Mouse (Mus musculus): ENCODE results near the gene Fkbp10. TPM values are rescaled to one million over a fixed set of nuclear protein-coding genes. Genes with fewer than 3 reads are reported as not detected.

Gene Fkbp10
- polyA plus RNA-seq, 1 experiment from 2014 or later: 38.7 TPM

DNA sequence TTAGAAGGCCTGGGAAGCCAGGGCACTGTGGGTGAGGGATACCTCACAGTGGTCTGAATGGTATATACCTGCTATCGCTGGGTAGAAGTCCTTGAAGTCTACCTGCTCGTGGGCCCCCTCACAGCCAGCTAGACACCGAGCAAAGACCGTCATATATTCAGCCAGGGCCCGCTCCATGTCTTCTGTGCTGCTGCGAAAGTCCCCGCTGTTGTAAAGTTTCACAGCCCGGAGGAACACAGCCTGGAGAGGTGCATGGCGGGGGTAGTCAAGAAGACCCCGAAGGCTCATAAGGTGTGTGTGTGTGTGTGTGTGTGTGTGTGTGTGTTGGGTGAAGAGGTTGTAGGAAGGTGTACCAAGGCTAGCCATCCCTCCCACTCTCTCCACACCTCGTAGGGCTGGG, 2.0 kb upstream of the Fkbp10 start:
- no peaks in the 10 kb centered on the region for H3K9me3 ChIP-seq (ENCODE audit: control insufficient read depth, low read length)
- WGBS: 80% methylated on average over 11 of the region's 11 CpGs
- H3K4me1 ChIP-seq (replicated peaks; ENCODE audit: control insufficient read depth, insufficient read depth, low read length): no peaks in the 10 kb centered on the region
- H3K27me3 ChIP-seq (ENCODE audit: control insufficient read depth, insufficient read depth, low read length): peaks cover 8% of the 10 kb centered on the region; the same call in 1 of the 2 replicates
- peak overlapping the region; percentile 54 for H3K4me3 ChIP-seq (ENCODE audit: low read depth, low read length)
- ATAC-seq (ENCODE audit: low FRiP score) (no peak), DNase-seq (ENCODE audit: low spot score) (no peak)
- H3K9ac ChIP-seq (ENCODE audit: low read depth, low read length): peak overlapping the region; percentile 65; the same call in 1 of the 2 replicates
- H3K36me3 ChIP-seq (ENCODE audit: control insufficient read depth, insufficient read depth, low read length): no peaks in the 10 kb centered on the region
- H3K4me2 ChIP-seq (replicated peaks; ENCODE audit: low read depth, low read length): peak overlapping the region; percentile 65
- H3K27ac ChIP-seq (ENCODE audit: low read depth, low read length): no peak overlapping the region

DNA sequence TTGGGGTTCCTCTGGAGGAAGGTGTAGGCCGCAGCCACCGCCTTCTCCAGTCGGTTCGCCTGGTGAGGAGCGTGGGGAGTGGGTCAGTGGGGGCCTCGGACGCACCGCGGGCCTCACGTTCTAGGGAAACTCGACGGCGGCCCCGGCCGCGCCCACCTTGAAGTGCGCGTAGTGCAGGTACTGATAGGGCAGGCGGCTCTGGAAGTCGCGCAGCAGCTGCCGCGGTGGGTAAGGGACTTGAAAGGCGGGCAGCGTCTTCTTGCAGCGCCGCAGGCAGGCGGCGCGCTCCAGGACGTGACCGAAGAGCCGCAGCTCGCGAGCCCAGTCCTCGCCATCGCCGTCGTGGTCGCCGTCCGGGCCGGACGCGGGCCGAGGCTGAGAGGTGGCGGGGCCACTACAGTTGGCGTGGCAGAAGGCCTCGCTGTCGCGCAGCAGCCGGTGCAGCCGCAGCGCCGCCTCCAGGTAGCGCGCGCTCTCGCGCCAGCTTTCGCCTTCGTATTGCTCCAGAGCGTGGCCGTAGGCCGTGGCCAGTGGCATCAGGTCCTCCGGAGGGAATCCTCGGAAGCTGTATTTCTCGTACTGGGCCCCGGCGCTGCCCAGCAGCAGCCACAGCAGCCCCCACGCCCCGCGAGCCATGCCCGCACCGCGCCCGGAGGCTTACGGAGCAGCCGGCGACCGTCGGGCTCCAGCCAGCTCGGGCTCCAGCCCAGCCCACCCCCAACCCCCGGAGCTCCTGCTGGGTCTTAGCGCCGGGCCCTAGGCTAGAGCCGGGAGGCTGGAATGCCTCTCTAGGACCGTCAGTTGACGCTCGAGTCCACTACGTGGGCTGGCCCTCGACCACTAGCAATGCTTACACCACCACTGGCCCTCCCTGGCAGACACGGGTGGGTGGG, 1.2 kb upstream of the Fkbp10 start, which contains the start of gene P3h4:
P3h4 (minus strand) TSS at position 816 of the 893 bp plus-strand sequence.
- peak within 1 kb of the TSS; percentile 54 for H3K4me3 ChIP-seq (ENCODE audit: low read depth, low read length)
- ATAC-seq (ENCODE audit: low FRiP score) (peak; percentile 91), DNase-seq (ENCODE audit: low spot score) (peak; percentile 89)
- peak within 1 kb of the TSS; percentile 40; the same call in 1 of the 2 replicates for H3K27ac ChIP-seq (ENCODE audit: low read depth, low read length)
- peak within 1 kb of the TSS; percentile 65 for H3K4me2 ChIP-seq (replicated peaks; ENCODE audit: low read depth, low read length)
- no peaks in the 10 kb centered on the region for H3K9me3 ChIP-seq (ENCODE audit: control insufficient read depth, low read length)
- H3K36me3 ChIP-seq (ENCODE audit: control insufficient read depth, insufficient read depth, low read length): no peaks in the 10 kb centered on the region
- H3K27me3 ChIP-seq (ENCODE audit: control insufficient read depth, insufficient read depth, low read length): peaks cover 8% of the 10 kb centered on the region; the same call in 1 of the 2 replicates
- peak within 1 kb of the TSS; percentile 65 for H3K9ac ChIP-seq (ENCODE audit: low read depth, low read length)
- H3K4me1 ChIP-seq (replicated peaks; ENCODE audit: control insufficient read depth, insufficient read depth, low read length): no peaks in the 10 kb centered on the region
- under 1% methylated on average over 88 of the region's 93 CpGs for WGBS

DNA sequence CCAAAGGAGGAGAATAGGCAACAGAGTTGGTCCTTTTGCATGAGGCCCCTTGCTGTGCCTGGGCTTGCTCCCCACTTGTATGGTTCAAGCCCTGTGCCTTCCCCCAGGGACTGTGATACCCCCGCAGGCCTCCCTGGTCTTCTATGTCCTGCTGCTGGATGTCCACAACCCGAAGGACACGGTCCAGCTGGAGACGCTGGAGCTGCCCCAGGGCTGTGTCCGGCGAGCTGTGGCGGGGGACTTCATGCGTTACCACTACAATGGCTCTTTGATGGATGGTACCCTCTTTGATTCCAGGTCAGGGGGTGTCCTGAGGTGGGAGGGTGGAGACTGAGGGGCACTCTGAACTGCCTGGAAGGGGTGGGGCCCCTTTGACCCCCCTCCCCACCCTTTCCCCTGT, 6.0 kb downstream of the Fkbp10 start:
- Histone ChIP-seq H3K27ac (ENCODE audit: low read depth, low read length) (no peak overlapping the region), H3K9me3 (ENCODE audit: control insufficient read depth, low read length) (no peaks in the 10 kb centered on the region), H3K4me1 (replicated peaks; ENCODE audit: control insufficient read depth, insufficient read depth, low read length) (no peaks in the 10 kb centered on the region), H3K9ac (ENCODE audit: low read depth, low read length) (no peak overlapping the region), H3K36me3 (ENCODE audit: control insufficient read depth, insufficient read depth, low read length) (no peaks in the 10 kb centered on the region), H3K4me2 (replicated peaks; ENCODE audit: low read depth, low read length) (no peak overlapping the region), H3K4me3 (ENCODE audit: low read depth, low read length) (no peak overlapping the region), H3K27me3 (ENCODE audit: control insufficient read depth, insufficient read depth, low read length) (no peaks in the 10 kb centered on the region)
- whole genome bisulfite sequencing: 39% methylated on average over 7 of the region's 8 CpGs
- DNase-seq (ENCODE audit: low spot score): no peak
- ATAC-seq (ENCODE audit: low FRiP score): no peak

DNA sequence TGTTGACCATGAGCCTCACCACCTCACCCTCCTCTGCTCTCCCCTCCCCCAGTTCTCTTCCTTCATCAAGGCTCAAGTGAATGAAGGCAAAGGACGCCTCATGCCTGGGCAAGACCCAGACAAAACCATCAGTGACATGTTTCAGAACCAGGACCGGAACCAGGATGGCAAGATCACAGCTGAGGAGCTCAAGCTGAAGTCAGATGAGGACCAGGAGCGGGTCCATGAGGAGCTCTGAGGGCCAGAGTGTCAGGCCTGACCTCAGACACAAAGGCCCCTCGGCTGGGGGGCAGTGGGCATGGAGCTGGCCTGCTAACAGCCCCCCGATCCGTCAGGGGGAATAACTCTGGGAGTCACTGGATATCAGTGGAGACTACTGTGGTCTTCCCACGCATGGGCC, 8.3 kb downstream of the Fkbp10 start:
- Histone ChIP-seq H3K27me3 (ENCODE audit: control insufficient read depth, insufficient read depth, low read length) (no peaks in the 10 kb centered on the region), H3K9me3 (ENCODE audit: control insufficient read depth, low read length) (no peaks in the 10 kb centered on the region), H3K4me2 (replicated peaks; ENCODE audit: low read depth, low read length) (no peak overlapping the region), H3K4me3 (ENCODE audit: low read depth, low read length) (no peak overlapping the region), H3K9ac (ENCODE audit: low read depth, low read length) (no peak overlapping the region), H3K36me3 (ENCODE audit: control insufficient read depth, insufficient read depth, low read length) (no peaks in the 10 kb centered on the region), H3K27ac (ENCODE audit: low read depth, low read length) (no peak overlapping the region), H3K4me1 (replicated peaks; ENCODE audit: control insufficient read depth, insufficient read depth, low read length) (no peaks in the 10 kb centered on the region)
- ATAC-seq (ENCODE audit: low FRiP score): no peak
- 91% methylated on average over 7 of the region's 7 CpGs for WGBS
- no peak for DNase-seq (ENCODE audit: low spot score)

DNA sequence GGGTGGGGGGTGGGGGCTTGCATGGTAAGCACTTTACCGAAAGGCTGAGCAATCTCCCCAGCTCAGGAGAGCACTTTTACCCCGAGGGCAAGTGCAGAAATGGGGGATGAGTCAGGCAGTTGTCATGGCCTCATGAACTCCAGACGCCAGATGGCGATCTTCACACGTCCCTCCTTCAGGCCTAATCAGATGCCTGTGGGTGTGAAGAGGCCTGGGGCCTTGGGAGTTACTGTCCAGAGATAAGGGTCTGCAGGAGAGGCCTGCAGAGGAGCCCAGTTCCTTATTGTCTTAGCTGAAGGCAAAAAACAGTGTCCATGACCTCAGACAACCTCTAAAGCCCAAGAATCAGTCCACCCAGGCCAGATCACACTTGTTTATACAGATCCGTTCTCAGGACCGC, 10.4 kb downstream of the Fkbp10 start:
- whole genome bisulfite sequencing: 36% methylated on average over 7 of the region's 7 CpGs
- H3K9me3 ChIP-seq (ENCODE audit: control insufficient read depth, low read length): no peaks in the 10 kb centered on the region
- DNase-seq (ENCODE audit: low spot score) (peak; percentile 68), ATAC-seq (ENCODE audit: low FRiP score) (peak; percentile 57; the same call in 1 of the 2 replicates)
- no peak overlapping the region for H3K4me3 ChIP-seq (ENCODE audit: low read depth, low read length)
- H3K4me1 ChIP-seq (replicated peaks; ENCODE audit: control insufficient read depth, insufficient read depth, low read length): no peaks in the 10 kb centered on the region
- no peak overlapping the region for H3K27ac ChIP-seq (ENCODE audit: low read depth, low read length)
- 0 out of 2 replicates have a peak overlapping the region, but pooled peaks have one; percentile 15 for H3K9ac ChIP-seq (ENCODE audit: low read depth, low read length)
- H3K4me2 ChIP-seq (replicated peaks; ENCODE audit: low read depth, low read length): no peak overlapping the region
- no peaks in the 10 kb centered on the region for H3K27me3 ChIP-seq (ENCODE audit: control insufficient read depth, insufficient read depth, low read length)
- H3K36me3 ChIP-seq (ENCODE audit: control insufficient read depth, insufficient read depth, low read length): no peaks in the 10 kb centered on the region

DNA sequence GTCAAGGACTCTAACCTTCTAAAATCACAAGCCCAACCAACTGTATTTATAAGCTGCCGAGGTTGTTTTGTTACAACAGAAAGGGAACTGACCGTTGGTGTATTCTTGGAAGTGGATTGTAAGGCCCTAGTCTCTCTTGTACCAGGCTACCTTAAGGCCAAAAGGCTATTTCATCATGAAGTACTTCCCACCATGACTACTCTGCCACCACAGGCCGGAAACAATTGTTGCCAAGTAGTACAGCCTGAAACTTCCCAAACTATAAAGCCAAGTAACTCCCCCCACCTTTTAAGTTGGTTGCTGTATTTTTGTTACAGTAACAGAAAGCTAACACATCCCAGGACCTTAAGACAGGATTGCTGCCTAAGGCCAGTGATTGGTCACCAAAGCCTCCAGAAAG, 11.3 kb downstream of the Fkbp10 start:
- no peaks in the 10 kb centered on the region for H3K36me3 ChIP-seq (ENCODE audit: control insufficient read depth, insufficient read depth, low read length)
- H3K9me3 ChIP-seq (ENCODE audit: control insufficient read depth, low read length): no peaks in the 10 kb centered on the region
- H3K27ac ChIP-seq (ENCODE audit: low read depth, low read length): no peak overlapping the region
- DNase-seq (ENCODE audit: low spot score) (no peak), ATAC-seq (ENCODE audit: low FRiP score) (no peak)
- no peaks in the 10 kb centered on the region for H3K4me1 ChIP-seq (replicated peaks; ENCODE audit: control insufficient read depth, insufficient read depth, low read length)
- no peaks in the 10 kb centered on the region for H3K27me3 ChIP-seq (ENCODE audit: control insufficient read depth, insufficient read depth, low read length)
- H3K4me3 ChIP-seq (ENCODE audit: low read depth, low read length): no peak overlapping the region
- H3K4me2 ChIP-seq (replicated peaks; ENCODE audit: low read depth, low read length): no peak overlapping the region
- 87% methylated on average over 3 of the region's 3 CpGs for WGBS
- no peak overlapping the region for H3K9ac ChIP-seq (ENCODE audit: low read depth, low read length)

DNA sequence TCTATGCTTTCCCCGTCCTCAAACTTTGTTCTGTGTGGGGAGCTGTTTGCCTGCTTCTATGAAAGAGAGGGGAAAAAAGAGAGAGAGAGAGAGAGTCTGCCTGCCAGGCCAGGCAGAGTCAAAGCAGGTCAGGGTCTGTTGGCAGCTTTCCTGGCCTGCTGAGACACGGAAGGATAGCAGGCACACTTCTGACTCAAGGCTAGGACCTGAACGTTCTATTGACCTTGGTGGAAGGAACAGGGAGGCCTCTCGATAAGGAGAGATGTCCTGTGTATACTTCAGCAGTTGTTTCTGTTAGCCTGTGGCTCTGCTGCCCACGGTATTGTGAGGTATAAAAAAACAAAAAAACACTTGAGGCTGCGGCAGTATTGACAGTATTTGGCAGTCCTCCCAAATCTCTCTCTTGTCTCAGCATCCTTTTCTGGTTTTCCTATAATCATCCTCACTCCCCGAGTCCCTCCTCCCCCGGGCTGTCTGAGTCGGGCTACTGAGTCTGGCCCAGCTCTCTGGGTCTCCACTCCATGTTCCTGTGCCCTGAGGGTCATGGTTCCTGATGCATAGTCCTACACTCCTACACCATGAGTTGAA, 13.2 kb downstream of the Fkbp10 start:
- WGBS: 85% methylated on average over 9 of the region's 9 CpGs
- H3K9me3 ChIP-seq (ENCODE audit: control insufficient read depth, low read length): no peaks in the 10 kb centered on the region
- no peaks in the 10 kb centered on the region for H3K36me3 ChIP-seq (ENCODE audit: control insufficient read depth, insufficient read depth, low read length)
- ATAC-seq (ENCODE audit: low FRiP score): no peak
- no peak overlapping the region for H3K4me3 ChIP-seq (ENCODE audit: low read depth, low read length)
- DNase-seq (ENCODE audit: low spot score): no peak
- H3K4me2 ChIP-seq (replicated peaks; ENCODE audit: low read depth, low read length): no peak overlapping the region
- H3K4me1 ChIP-seq (replicated peaks; ENCODE audit: control insufficient read depth, insufficient read depth, low read length): no peaks in the 10 kb centered on the region
- no peaks in the 10 kb centered on the region for H3K27me3 ChIP-seq (ENCODE audit: control insufficient read depth, insufficient read depth, low read length)
- no peak overlapping the region for H3K9ac ChIP-seq (ENCODE audit: low read depth, low read length)
- no peak overlapping the region for H3K27ac ChIP-seq (ENCODE audit: low read depth, low read length)

DNA sequence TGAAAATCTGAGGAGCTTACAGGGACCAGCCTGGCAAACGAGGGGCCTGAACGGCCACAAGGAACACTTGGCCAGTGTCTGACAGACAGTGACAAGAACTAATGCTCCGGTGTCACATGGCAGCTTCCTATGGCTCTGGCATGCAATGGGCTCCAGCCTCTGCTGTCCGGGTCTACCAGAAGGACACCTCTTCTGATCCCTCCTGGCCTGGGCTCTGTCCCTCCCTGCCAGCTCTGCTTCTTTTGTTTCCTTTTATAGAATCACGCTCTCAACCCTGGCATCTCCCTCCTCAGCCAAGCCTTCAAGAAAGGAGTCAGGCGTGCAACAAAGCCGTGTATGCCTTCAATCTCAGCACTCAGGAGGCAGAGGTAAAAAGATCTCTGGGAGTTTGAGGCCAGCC, 14.6 kb downstream of the Fkbp10 start:
- Histone ChIP-seq H3K36me3 (ENCODE audit: control insufficient read depth, insufficient read depth, low read length) (no peaks in the 10 kb centered on the region), H3K4me2 (replicated peaks; ENCODE audit: low read depth, low read length) (no peak overlapping the region), H3K4me3 (ENCODE audit: low read depth, low read length) (no peak overlapping the region), H3K27ac (ENCODE audit: low read depth, low read length) (no peak overlapping the region), H3K27me3 (ENCODE audit: control insufficient read depth, insufficient read depth, low read length) (no peaks in the 10 kb centered on the region), H3K4me1 (replicated peaks; ENCODE audit: control insufficient read depth, insufficient read depth, low read length) (no peaks in the 10 kb centered on the region), H3K9ac (ENCODE audit: low read depth, low read length) (no peak overlapping the region), H3K9me3 (ENCODE audit: control insufficient read depth, low read length) (no peaks in the 10 kb centered on the region)
- no peak for ATAC-seq (ENCODE audit: low FRiP score)
- WGBS: 88% methylated on average over 7 of the region's 7 CpGs
- DNase-seq (ENCODE audit: low spot score): no peak

All from hindbrain, embryonic 11.5 days (tissue).